Mouse (Mus musculus) cerebellum, adult 18-20 months (tissue): ENCODE measurements around the gene Gnb1l.

ENCODE experiments used
- DNase-seq, 2 experiments: peaks; one replicate each; pipeline ENCODE4 v3.0.0; 2021

Gene Gnb1l

DNA sequence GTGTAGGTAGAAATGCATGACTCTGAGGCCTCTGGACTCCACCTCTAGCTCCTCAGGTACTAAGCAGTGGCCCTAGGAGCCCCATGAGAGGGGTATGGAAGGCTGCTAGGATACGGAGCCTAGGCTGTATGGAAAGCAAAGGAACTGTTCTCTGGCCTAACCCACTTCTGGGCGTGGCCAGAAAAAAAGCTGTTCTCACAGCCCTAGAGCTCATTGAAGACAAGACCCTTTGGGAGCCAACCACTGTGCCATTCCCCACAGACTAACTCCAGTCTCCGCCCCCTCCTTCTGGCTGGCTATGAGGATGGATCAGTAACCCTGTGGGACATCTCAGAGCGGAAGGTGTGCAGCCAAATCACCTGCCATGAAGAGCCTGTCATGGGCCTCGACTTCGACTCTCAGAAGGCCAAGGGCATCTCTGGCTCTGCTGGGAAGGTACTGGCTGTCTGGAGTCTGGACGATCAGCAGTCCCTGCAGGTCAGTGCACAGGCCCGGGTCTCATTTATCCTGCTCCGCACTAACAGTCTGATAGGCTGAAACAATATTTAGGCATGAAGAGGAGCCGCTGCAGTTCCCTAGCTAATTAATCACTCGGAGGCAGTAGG, 53.7 kb downstream of the Gnb1l start:
- no peak for DNase-seq

DNA sequence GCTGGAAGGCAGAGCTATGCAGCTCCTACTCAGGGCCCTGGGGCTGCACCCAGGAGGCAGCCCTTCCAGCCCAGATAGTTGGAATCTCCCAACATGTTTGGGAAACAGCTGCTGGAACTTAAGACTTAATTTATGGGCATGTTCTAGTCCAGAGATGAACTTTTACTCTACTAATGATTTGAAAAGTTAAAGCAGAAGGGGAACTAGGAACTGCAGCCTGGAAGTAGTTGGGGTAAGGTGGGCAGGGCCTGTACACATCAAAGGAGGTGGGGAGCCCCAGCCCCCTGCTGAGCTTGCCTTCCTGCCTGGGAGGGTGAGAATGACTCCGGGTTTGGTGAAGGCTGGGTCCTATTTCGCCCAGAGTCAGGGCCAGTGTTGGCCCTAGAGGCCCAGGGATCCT, 56.2 kb downstream of the Gnb1l start:
- DNase-seq: no peak

DNA sequence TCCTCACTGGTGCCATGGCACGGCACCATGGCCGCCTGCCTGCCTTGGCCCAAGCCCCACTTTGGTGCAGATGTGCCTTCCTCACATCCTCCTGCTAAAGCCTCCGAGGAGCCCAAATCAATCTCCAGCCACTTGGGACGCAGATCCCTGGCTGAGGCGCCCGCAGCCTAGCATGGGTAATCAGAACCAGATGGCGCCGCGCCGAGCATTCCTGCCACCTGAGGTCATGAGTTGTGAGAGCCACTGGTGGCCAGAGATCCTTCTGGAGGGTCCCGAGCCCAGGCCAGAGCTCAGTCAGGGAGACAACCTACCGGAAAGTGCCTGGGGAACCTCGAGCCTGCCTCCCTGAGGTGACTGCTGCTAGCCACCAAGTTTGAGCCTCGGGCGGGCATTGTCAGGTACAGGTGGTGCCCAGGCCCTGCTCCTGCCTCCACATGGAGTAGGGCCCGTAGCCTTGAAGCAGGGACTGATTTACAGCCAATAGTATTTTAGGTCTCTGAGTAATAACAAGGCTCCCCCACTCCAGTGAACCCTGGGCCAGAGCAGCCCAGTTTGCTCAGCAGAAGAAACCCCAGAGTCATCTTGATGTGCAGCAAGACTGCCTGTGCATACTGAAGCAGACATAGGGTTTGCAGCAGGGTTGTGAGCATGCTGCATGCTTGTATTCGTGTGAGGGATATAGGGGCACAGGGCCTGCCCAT, 56.9 kb downstream of the Gnb1l start:
- no peak for DNase-seq

DNA sequence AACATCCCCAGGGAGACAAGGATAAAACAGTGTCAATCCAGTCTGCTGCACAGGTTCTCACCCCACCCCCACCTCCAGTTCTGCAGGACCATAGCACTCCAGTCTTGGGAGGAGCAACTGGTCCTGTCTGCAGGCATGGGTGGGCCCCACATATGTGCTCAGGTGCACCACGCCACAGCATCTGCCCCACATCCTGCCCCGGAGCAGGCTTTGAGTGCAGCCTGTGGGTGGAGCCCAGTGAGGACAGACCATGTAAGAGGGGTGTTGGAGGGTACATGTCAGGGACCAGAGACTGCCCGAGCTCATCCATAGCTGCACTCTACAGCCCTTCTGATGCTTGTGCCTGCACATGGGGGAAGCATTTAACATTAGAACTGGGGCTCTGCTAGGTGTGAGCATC, 57.9 kb downstream of the Gnb1l start:
- DNase-seq: no peak

DNA sequence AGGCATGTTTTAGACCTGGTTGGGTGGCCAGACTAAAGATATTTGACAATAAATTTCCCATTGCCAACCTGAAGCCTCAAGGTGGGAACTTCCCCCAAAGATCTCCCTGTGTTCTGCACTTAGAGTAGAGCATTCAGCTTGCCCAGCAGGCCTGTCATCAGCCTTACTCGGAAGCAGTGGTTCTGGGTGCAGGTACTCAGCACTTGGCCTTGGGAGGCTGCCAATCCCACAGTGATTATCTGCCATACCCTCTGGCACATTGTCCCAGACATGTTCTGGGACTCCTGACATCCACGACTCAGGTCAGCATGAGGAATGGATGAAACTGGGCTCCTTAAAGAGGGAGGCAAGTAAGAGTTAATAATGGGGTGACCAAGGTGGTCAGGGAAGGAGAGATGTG, 66.0 kb downstream of the Gnb1l start:
- DNase-seq: no peak

DNA sequence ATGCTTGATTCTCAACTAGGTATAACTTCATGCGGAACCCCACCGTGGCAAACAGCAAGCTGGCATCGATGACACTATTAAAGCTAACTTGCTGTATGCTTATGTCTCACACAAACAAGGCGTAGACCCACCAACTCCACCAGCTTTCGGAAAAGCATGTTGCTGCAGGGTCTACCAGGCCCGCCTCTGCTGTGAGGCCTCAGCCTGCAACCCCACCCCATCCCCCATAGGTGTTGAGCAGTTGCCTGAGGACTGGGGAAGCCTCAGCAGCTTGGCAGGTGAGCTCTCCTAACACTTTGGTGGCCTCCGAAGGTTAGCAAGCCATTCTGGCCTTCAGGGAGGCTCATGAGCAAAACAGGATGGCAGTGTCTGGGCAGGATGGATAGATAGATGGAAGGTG, 70.1 kb downstream of the Gnb1l start:
- DNase-seq: no peak

DNA sequence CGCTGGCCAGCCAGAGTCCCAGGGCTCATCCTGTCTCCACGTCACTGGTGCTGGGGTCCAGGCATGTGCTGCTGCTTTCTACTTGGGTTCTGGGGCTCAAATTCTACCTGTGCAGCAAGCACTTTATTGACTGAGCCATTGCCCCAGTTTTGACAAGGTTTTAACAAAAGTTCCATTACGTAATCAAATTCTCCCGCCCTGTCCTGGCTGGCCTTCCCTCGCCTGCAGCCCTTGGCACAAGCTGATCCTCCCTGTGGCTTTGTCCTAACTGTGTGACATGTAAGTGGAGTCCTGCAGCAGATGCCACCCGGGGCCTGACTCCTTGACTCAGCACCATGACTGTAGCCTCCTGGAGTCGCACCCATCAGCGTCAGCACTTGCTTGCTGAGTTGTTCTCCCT, 75.7 kb downstream of the Gnb1l start:
- DNase-seq: peak in 1 of 2 experiments; percentile 17

DNA sequence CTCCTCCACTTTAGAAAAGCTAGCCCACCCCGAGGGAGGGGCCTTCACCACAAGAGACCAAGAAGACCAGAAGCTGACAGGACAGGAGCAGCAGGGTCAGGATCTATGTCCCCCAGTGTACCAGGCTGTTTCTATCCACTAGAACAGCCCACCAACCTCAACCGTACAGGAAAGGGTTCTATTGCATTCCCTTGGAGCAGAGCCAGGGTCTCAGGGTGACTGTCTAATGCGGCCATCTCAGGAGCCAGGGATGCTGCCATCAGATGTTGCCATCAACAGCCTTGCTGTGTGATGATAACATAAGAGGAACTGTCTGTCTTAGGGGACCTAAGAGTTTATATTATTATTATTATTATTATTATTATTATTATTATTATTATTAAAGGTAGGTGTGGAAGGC, 78.6 kb downstream of the Gnb1l start:
- no peak for DNase-seq

DNA sequence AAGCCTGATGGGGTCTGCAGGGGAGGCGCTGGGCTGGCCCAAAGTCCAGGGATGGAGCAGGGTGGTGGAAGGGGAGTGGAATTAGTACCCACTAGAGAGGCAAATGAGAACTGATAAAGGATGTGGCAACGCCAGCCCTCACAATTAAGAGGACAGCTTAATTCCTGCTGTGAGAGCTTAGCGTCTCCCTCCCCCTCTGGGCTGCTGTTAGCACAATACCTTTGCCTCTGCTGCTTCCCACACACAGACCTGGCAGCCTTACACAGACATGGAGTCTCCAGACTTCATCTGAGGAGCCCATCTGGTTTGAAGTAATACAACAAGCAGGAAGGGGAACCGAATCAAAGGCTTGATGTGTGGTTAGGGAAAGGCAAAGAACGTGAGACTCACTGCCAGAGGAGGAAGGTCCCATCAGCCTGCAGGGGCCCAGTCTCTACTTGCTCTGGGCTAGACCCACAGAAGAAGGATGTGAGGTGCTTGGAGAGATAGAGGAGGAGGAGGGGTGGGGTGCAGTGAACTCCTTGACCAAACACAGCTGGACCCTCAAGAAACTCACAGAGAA, 79.2 kb downstream of the Gnb1l start:
- no peak for DNase-seq

DNA sequence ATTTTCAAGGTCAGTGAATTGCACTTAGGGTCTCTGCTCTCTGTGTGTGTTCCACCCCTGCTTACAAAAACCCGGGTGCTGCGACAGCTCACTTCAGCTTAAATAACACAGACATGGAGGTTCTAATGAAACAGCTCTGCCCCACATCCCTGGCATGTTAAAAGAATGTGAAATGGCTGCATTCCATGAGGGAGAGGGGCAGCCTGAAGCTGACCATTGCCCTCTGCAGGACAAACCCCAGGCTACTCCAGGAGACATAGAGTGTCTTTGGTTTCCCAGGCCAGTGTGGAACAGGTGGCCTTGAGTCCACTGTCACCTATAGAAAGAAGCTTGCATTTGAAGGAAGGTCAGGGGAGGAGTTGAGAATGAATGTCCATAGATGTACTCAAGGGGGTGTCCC, 81.9 kb downstream of the Gnb1l start:
- no peak for DNase-seq

DNA sequence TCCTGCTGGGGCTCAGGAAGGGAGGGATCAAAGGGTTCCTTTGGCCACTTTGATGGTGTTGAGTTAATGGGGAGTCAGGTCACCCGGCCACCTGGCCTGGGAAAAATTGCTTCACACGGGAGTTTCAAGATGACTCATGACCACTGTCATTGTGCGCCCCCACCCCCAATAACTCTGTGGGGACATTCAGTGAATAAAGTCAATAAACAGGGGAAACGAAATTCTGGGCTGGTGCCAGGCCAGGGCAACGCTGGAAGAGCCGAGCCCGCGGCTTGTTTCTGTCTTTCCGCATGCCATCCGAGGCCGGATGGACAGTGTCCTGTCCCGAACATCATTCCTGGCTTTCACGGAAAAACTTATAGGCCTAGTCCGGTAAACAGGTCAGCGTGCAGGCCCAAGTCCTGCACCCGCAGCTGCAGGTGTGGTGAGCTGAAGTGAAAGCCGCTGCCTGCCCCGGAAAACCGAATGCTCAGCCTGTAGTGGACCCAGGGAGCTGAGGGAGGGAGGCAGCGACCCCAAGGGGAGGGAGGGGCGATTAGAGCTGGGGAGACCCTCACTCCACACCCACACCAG, 82.6 kb downstream of the Gnb1l start:
- DNase-seq: no peak

DNA sequence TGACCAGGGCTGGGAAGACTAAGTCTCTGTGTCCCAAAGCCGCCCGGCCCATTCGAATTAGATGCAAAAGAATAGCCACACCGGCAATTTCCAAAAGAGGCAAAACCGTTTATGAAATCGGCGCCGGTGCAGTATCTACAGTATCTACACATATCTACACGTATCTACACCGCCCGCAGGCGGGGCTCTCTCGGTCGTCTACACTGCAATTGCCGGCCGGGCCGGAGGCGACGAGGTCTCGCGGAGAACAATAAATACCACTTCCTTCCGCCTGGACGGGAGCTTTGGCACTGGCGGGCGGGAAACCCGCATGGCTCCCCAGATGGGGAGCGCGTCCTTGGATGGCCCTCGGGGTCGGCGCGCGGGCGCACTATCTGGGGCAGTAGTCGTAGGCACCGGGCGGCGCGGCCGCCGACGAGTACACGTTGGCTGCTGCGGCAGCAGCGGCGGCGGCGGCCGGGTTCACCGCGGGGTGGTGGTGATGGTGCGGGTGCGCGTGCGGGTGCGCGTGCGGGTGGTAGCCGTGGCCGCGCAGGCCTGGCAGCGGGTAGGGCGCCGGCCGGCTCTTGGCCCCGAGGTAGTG, 83.2 kb downstream of the Gnb1l start:
- no peak for DNase-seq

DNA sequence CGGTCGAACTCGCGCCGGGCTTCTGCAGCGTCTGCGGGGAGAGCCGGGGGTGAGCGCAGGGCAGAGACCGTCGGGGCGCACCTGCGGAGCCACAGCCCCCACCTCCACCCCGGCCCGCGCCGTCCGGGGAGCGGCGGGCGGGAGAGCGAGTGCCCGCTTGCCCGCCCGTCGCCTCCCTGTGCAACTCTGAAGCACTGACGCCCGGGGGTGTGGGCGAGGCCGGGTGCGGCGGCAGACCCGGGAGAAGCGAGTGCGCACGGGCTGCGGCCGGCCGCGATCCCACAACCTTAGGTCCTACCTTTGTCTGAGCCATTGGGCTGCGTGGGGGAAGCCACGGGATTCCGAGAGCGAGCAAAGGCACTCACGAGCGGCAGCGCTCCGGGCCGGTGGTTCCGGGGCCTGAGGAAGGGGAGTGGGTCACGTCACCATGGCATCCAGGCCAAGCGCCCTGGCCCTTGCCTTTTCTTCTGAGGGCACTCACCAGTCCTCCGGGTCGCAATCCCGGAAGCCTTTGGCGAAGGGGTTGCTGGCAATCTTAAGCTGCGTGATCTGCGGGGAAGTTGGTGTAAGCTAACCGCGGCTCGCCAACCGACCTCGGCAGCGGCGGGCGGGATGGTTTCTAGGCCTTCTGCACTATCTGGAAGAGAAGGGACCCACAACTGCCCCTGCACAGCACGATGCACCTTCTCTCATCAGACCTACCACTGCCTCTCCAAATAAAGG, 84.1 kb downstream of the Gnb1l start:
- DNase-seq: no peak

DNA sequence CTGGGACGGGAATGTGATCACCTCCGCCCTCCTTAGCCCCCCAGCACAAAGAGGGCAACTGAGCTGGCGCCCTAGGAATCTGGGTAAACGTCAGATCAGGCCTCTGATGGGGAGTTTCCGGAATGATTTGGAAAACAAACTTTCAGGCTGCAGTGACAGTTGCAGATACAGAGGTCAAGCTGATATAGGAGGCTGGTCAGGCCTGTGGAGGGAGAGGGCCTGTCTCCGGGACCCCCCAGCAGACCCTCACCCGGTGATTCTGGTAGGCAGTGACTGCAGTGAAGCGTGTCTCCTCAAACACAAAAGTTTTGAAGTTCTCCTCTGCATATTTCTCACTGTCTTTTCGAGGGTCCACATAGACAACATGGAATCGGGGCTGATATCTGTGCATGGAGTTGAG, 84.7 kb downstream of the Gnb1l start:
- DNase-seq: no peak

DNA sequence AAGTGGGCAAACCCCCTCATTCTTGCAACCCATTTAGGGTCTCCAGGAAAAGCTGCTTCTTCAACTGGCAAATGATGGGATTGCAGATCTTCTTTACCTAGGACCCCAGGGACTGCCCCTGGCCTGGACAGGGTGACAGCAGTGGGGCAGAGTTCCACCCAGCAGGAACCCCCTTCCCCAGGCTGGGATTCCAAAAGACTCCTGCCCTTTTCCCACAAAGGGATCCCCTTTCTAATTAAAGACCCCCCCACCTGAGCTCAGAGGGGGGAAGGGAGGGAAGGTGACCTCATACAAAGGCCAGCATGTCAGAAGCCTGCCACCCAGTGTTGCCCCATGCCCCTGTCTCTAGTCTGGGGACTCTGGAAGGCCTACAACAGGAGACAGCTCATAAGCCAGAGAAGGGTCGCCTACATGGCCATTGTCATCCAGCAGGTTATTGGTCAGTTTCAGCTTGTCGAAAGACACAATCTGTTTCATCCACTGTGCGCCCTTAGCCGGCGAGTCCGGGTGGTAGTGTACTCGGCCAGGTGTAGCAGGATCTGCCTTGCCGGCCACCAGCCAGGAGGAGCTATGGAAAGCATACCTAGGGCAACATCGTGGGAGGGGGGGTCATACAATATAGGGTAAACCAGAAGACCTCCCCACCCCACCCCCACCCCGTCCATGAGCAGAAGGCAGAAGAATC, 85.3 kb downstream of the Gnb1l start:
- no peak for DNase-seq

DNA sequence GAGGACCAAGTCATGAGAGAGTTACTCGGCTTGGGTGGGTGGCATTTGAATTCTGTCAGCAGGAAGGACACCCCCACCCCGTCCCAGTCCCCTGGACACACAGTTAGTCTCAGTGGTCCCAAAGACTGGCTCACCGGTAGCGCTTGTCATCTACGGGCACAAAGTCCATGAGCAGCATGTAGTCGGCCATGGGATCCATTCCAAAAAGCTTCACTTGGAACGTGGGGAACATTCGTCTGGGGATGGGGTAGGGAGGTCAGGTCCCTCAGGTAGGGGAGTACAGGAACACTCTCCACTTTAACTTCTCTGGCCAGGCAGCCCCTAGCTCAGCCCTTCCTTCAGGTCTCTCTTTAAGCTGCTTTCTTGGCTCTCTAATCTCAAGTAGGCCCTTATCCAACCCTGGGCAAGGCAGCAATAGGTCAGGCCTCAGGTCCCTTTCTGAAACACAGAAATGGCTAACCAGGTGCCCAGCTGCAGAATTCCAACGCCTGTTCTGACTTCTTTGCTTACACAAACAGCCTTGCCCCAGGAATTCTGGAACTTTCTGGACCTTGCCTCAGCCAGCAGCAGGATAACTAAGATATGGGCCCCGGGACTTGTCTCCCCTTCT, 86.5 kb downstream of the Gnb1l start:
- DNase-seq: no peak

DNA sequence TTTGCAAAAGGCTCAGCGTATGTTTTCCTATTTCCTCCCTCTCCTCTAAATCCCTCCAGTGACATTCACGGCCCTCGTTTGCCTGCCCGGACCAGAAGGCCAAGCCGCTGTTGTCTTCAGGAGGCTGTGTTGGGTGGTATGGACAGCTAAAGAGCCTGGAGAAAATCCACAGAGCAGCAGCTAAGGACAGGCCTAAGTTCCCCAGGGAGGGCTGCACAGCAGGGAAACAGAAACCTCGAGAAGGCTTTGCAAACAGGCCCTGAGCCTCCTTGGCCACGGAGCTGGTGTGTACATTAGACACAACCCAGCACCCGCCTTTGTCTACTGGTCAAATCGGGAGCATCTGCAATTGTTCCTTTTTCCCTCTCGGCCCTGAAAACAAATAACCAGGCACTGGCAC, 87.2 kb downstream of the Gnb1l start:
- DNase-seq: no peak

DNA sequence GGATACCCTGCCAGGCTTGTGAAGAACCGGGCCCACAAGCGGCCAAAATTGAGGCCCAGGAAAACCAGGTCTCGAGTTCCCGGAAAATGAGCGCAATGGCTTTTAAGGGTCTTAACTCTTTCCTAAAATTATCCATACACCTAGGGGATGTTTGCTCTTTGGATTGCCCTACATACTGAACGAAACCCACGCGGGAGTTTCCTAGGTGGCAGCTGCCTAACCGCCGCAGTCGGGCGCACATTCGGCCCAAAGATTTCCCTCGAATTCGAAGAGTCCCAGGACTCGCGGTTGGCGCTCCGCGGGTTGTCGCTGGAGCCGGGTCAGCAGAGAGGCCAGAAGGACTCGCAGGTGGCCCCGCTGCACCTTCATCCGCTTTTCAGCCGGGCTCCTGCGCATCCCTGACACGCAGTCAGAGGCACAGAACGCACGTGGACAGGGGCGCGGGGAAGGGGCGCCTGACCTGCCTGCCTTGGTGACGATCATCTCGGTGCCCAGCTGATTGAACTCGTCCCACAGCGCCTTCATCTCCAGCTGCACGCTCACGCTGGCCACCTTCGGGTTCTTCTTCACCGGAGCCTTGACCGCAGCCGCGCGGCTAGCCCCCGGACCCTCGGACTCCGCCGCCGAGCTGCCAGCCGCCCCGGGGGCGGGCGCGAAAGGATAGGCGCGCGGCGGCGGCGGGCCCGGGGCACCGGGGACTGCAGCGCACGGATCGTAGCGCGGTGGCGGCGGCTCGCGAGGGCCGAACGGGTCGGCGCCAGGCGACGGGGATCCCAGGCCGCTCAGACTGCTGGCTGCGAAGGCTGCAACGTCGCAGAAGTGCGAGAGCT, 87.8 kb downstream of the Gnb1l start:
- no peak for DNase-seq

DNA sequence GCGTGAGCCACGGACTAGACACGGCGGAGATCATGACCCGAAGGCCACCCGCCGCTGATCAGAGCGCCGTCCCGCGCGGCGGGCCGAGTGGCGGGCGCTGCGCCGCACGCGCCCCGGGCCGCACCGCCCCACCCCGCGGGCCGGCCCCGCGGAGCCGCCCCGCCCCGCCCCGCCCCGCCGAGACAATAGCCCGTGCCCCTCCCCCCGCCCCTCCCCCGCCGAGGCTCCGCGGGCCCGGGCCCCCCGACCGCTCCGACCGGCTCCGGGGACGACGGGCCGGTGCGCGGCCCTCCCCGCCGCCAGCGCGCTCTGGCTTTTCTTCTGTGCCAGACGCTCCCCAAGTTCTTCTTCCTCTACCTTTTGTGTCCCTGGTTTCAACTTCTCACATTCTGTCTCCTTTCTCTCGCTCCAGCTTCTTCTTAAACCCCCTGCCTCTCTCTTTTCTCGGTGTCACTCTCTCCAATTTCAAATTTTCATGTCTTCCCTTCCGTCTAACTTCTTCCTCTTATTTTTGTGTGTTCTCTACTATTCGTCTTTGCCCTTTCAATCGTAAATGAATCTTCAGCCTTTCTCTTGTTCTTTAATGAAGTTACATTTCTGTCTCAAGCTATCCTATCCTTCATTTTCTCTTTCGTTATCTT, 88.5 kb downstream of the Gnb1l start:
- no peak for DNase-seq

DNA sequence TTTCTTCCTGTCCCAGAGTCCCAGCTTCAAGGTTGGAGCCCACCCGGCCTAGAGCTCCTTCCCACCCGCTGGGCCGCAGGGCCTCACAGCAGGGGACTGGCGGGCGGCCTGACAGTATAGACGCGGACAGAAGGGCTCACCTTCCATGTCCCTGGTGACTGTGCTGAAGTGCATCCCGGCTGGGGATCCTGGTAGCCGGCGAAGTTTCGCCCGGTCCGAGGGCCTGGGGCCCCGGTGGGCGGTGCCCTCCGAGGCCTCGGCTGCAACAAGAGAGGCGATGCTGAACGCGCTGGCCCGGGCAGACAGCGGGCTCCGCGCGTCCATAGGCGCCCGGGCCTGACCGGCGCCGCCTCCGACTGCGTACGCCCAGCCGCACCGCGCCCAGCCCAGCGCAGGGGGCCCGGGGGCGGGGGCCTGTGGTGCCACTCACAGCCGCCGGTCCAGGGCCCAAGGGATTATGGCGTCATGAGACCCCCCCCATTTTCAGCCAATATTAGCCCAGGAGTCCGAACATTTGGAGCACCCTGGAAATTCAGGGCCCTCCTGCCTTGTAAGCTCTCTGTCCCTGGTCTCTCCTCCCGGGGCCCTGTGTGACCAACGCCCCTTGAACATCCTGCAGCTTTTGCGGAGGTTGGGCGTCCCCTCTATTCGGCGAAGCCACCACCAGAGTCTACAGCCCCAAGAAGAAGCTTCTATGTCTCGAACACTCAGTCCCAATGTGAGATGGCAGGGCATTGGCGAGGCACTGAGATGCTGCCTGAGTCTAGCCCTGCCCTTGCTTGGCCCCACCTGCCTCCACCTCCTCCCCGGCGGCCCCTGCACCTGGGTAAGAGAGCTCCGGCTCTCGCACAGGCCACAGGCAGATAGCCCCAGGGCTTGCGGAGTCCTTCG, 89.6 kb downstream of the Gnb1l start:
- no peak for DNase-seq
